9 mouse cellular contexts compared by ENCODE assay signal in the genomic region with DNA sequence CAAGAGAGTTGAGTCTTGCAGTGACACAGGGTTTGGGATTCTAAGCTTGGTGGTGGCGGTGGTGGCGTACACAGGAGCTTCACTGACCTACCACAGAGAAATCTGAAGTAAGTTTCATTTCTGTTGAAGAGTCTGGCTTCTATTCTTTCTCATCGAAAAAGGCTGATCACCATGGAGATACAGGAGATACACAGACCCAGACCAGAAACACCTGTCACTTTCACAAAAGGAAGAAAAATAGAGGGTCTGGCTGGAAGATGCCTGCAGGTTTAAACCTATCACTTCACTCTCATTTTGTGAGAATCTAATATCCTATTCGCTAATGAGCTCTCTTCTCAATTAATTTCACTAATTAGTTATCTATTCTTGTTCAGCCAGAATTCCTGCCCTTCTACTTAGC. TPM values are rescaled to one million over a fixed set of nuclear protein-coding genes. Genes with fewer than 3 reads are reported as not detected.
DNase-seq lines count a peak whose midpoint lies in the region; ATAC-seq and TF ChIP-seq lines count a peak whose summit lies in the region.
"Had no signal": no experiment of that assay in that cellular context is flagged by ENCODE, and none has a peak within 500 bp of the region (broad histone marks: within the 10 kb centered on the region; RNA-seq: fewer than 3 reads in every experiment).

No protein-coding gene starts in this region.

- no peak for TF ChIP-seq EP300 in heart, postnatal 0 days (IDR thresholded peaks at IDR 0.05; ENCODE audit: low read depth)

- H3K27ac ChIP-seq in heart, postnatal 0 days (ENCODE audit: low read depth): no peak overlapping the region
- H3K27ac ChIP-seq in hindbrain, embryonic 15.5 days (replicated peaks): no peak overlapping the region
- no peak overlapping the region for H3K27ac ChIP-seq in midbrain, embryonic 14.5 days (replicated peaks; ENCODE audit: low read depth, low read length)

- DNase-seq in heart, postnatal 0 days (ENCODE audit: low spot score): no peak
- DNase-seq in heart, postnatal 10 days: no peak
- DNase-seq in brain, embryonic 14.5 days (ENCODE audit: low read depth): peak; percentile 39
- DNase-seq in midbrain, embryonic 14.5 days: no peak
- DNase-seq in right cerebral cortex, adult 2 months (ENCODE audit: low spot score in 2 of 2): no peak
- no peak for DNase-seq in cerebellum, postnatal 25 days
- no peak for DNase-seq in kidney, postnatal 14 days
- DNase-seq: thymus, postnatal 25 days had no signal

- H3K27me3 ChIP-seq in heart, postnatal 0 days (ENCODE audit: control insufficient read depth, insufficient read depth, low read length): no peaks in the 10 kb centered on the region
- H3K27me3 ChIP-seq in hindbrain, embryonic 15.5 days: peaks cover 5% of the 10 kb centered on the region
- no peaks in the 10 kb centered on the region for H3K27me3 ChIP-seq in midbrain, embryonic 14.5 days (ENCODE audit: control insufficient read depth, insufficient read depth, low read length)

- no peak for ATAC-seq in heart, postnatal 0 days (ENCODE audit: insufficient read depth, low read depth)
- ATAC-seq in hindbrain, embryonic 15.5 days (ENCODE audit: low FRiP score, low read depth): no peak
- ATAC-seq in midbrain, embryonic 14.5 days (ENCODE audit: low FRiP score, low TSS enrichment): no peak

- H3K4me1 ChIP-seq in heart, postnatal 0 days (ENCODE audit: control insufficient read depth, insufficient read depth): peaks cover 9% of the 10 kb centered on the region
- H3K4me1 ChIP-seq in hindbrain, embryonic 15.5 days (replicated peaks): peaks cover 39% of the 10 kb centered on the region
- H3K4me1 ChIP-seq in midbrain, embryonic 14.5 days (ENCODE audit: control insufficient read depth, insufficient read depth, low read length): peaks cover 17% of the 10 kb centered on the region

- no peaks in the 10 kb centered on the region for H3K36me3 ChIP-seq in heart, postnatal 0 days (replicated peaks; ENCODE audit: control insufficient read depth, insufficient read depth, low read length)
- H3K36me3 ChIP-seq in hindbrain, embryonic 15.5 days: no peaks in the 10 kb centered on the region
- no peaks in the 10 kb centered on the region for H3K36me3 ChIP-seq in midbrain, embryonic 14.5 days (ENCODE audit: control insufficient read depth, insufficient read depth, low read length)

- TF ChIP-seq CTCF in heart, postnatal 0 days (IDR thresholded peaks at IDR 0.05; ENCODE audit: low read depth): no peak
- TF ChIP-seq CTCF in brain, embryonic 14.5 days (IDR thresholded peaks at IDR 0.05; ENCODE audit: borderline replicate concordance, extremely low read depth, insufficient read depth, insufficient read length): no peak

- WGBS in heart, postnatal 0 days: 80% methylated on average over 4 of the region's 4 CpGs
- WGBS in hindbrain, embryonic 15.5 days: 58% methylated on average over 4 of the region's 4 CpGs
- WGBS in midbrain, embryonic 14.5 days: 70% methylated on average over 4 of the region's 4 CpGs

- no peak overlapping the region for H3K4me3 ChIP-seq in heart, postnatal 0 days (ENCODE audit: low read depth, low read length)
- peak overlapping the region; percentile 68 for H3K4me3 ChIP-seq in hindbrain, embryonic 15.5 days
- H3K4me3 ChIP-seq in midbrain, embryonic 14.5 days (replicated peaks; ENCODE audit: low read depth, low read length): peak overlapping the region; percentile 68; the same call in 1 of the 2 replicates

- TF ChIP-seq POLR2A in brain, embryonic 14.5 days (IDR thresholded peaks at IDR 0.05; ENCODE audit: borderline replicate concordance, extremely low read depth, insufficient read depth, insufficient read length, poor library complexity, severe bottlenecking): no peak

- no peaks in the 10 kb centered on the region for H3K9me3 ChIP-seq in heart, postnatal 0 days (replicated peaks; ENCODE audit: control insufficient read depth, low read length)
- no peaks in the 10 kb centered on the region for H3K9me3 ChIP-seq in hindbrain, embryonic 15.5 days
- no peaks in the 10 kb centered on the region for H3K9me3 ChIP-seq in midbrain, embryonic 14.5 days (ENCODE audit: control insufficient read depth, low read length)

- peak overlapping the region; percentile 88; the same call in 1 of the 2 replicates for H3K4me2 ChIP-seq in heart, postnatal 0 days (ENCODE audit: low read depth, low read length)
- H3K4me2 ChIP-seq in hindbrain, embryonic 15.5 days: peak overlapping the region; percentile 68
- peak overlapping the region; percentile 71 for H3K4me2 ChIP-seq in midbrain, embryonic 14.5 days (ENCODE audit: low read length)

- intact Hi-C loops in heart, postnatal 10 days (cut with DNase I): loop anchor here (5.0 kb wide), 1 partner anchor 70 kb away; no protein-coding TSS in a partner anchor

- no peak overlapping the region for H3K9ac ChIP-seq in heart, postnatal 0 days (replicated peaks; ENCODE audit: low read depth, low read length)
- no peak overlapping the region for H3K9ac ChIP-seq in hindbrain, embryonic 15.5 days
- no peak overlapping the region for H3K9ac ChIP-seq in midbrain, embryonic 14.5 days (replicated peaks; ENCODE audit: low read length)

RNA-seq across cellular contexts. Expression of a gene that starts 1.6 kb away (rescaled TPM):
- 24.2 and 30.1 TPM in 2 replicates for total RNA-seq in heart, postnatal 0 days (2014; rRNA removed; ENCODE audit: low replicate concordance)
- 6.5 and 7.5 TPM in 2 replicates for polyA plus RNA-seq in heart, postnatal 0 days (2015; fragmentation: Nextera tagmentation; extraction: Ambion mirVana)
- 10 to 100 TPM; 21.2 to 23.5 TPM for total RNA-seq in heart, postnatal 10 days (2021)
- polyA plus RNA-seq in brain, embryonic 14.5 days (2012; rRNA removed): 17.6 and 36.9 TPM in 2 replicates
- 31.5 and 34.2 TPM in 2 replicates for polyA plus RNA-seq in hindbrain, embryonic 15.5 days (2015; fragmentation: Nextera tagmentation; extraction: Ambion mirVana)
- 16.2 and 20.4 TPM in 2 replicates for polyA plus RNA-seq in midbrain, embryonic 14.5 days (2014; fragmentation: Nextera tagmentation; extraction: Ambion mirVana)
